Mouse (Mus musculus) adrenal gland, postnatal 10 days (tissue): ENCODE data around the gene Epx. TPM values are rescaled to one million over a fixed set of nuclear protein-coding genes. Genes with fewer than 3 reads are reported as not detected.

Experiments
- DNase-seq: peaks from one replicate; pipeline ENCODE4 v3.0.0; 2021; ENCODE audit warnings: mixed read lengths
- long read RNA-seq, 2 experiments: library from polyadenylated mRNA; stranded (forward); transcript quantifications; one replicate each; pipeline ENCODE4 v2.0.0; 2021
- total RNA-seq, 2 experiments: library from RNA; stranded (reverse); gene quantifications; 2 replicates each; pipeline ENCODE4 v1.2.3; 2021

Gene Epx
- 1 to 10 TPM in 1 of 2 experiments, under 1 TPM in 1; 0.87 to 1.5 TPM for total RNA-seq
- long read RNA-seq, experiment 1, result 0 reads
- long read RNA-seq, experiment 2, result 0 reads

DNA sequence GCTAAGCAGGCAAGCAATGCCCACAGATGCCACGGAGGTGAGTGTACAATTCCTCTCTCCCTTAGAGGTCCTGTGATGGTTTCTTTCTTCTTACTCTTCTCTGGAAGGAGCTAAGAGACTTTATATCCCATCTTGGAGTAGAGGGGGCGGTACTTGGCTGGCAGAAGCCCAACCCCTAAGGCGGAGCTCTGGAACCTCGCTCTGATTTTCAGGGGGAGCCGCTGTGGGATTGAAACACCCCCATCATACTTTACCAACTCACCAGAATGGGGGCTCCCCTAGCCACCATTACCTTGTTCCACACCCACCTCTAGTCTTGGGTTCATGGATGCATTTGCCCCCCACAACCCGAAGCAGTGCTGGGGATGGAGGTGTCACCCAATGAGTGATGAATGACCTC, at the start of gene Epx:
TSS of gene Epx (minus strand) at position 101 of the 400 bp plus-strand sequence.
- DNase-seq, result no peak

DNA sequence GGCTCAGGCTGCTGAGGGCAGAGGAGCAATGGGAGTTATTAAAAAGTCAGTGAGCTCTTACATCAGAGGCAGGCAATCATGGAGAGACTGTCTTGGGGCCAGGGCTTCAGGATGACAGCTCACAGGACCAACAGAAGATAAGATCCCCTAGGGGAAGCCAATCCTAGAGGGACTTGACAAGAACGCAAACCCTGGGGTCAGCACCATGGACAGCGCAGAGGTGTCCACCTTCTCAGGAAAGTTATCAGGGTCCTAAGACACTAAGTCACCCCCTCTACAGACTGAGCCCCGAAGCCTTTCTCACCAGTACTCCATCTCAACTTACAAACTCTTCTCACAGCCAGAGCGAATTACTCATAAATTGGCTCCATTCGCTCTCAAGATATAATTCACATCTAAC, 45.6 kb upstream of the Epx start, which contains the start of gene Olfr464:
TSS of gene Olfr464 (minus strand) at position 2 of the 400 bp plus-strand sequence.
- DNase-seq, result peak; percentile 51

DNA sequence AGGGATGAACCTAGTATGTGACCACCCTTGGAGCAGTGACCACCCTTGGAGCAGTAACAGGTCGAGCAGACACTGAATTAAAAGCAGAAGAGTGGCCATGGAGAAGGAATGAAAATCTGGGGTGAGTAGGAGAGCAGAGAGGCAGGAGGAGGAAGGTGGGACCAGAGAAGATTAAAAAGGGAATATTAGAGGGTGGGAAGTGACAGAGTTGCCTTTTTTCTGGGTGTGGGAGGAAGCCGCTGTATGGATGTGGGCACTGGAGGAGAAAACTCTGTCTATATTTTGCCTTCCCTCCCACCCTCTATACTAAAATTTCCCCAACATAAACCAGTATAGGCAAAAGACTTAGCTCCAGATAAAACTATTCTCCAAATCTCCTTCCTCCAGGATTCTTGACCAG, 45.0 kb upstream of the Epx start:
- DNase-seq, result no peak

DNA sequence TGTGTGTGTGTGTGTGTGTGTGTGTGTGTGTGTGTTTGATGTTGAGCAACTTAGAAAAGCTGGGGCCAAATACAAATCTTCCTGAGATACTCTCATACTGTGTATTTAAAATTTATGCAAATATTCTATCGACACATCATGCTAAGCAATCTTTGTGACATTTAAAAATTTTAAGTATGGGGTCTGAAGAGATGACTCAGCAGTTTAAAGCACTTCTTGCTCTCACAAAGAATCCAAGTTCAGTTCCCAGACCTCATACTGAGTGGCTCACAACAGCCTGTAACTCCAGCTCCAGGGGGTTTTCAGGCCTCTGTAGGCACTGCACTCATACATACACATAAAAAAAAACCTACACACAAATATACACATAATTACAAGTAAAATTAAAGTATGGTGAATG, 40.7 kb upstream of the Epx start:
- no peak for DNase-seq

DNA sequence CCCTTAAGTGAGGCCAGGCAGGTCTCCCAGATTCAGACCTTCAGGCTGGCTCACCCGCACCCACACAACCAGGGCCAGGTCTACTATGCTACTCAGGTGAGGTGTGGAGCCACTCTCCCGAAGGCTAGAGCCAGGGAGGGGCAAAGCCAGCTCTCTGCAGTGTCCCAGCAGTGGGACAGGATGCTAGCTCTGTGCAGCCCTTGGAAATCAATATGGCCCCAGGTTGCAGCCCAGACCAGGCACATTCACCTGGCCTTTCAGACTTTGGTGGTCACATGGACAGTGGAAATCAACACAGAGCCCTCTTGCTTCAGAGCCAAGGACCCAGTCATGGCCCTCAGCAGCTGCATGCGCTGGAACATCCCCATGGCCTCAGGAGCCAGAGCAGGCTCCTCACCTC, 29.0 kb upstream of the Epx start:
- no peak for DNase-seq

DNA sequence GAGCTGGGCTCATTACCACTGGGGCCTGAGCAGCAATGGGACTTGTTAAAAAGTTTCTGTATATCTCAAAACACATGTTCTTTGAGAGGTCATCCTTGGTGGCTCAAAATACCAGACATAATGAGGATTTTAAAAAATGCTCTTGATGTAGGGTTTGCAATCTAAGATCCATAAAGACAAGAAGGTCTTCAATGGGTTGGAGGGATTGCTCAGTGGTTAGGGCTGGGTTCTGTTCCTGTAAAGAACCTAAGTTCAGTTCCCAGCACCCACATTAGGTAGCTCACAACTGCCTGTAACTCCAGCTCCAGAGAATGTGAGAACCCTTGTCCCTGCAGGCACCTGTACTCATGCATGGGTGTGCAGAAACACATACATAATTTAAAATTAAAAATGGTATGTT, 22.0 kb upstream of the Epx start, which contains the start of gene Olfr463:
TSS of gene Olfr463 (minus strand) at position 101 of the 400 bp plus-strand sequence.
- DNase-seq, result no peak

DNA sequence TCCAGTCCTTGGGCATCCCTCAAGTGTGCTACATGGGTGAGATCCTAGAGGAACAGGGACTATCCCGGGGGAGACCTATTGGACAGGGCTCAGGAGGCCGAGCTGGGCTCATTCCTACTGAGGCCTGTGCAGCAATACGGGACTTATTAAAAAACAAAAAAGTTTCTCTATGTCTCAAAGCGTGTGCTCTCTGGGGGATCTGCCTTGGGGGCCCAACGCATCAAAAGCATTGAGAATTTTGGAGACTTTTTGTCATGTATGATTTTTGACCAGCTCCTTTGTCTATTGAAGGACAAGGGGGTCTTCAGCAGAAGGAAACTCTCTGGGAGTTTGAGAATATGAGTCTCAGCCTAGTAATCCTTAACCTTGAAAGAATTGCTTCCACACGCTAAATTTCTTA, 16.8 kb upstream of the Epx start, which contains the start of gene Olfr462:
TSS of gene Olfr462 (minus strand) at position 101 of the 400 bp plus-strand sequence.
- no peak for DNase-seq

DNA sequence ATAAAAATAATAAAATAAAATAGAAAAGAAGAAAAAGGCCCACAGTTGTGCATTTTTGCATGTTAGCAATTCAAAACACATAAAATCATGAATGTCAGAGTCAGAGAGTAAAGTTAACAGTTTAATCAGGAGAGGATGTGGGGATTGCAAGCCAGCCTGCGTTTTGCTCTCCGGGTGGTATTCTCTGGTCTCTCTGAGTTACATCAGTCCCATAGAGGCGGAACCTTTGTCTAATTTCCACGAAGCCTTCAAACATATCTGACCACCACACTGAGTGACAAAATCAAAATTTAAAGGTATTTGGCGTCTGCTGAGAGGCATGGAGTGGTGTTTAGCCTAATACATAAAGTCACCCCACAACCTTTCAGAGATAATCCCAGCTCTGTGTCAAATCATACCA, 9.5 kb upstream of the Epx start:
- DNase-seq, result no peak

DNA sequence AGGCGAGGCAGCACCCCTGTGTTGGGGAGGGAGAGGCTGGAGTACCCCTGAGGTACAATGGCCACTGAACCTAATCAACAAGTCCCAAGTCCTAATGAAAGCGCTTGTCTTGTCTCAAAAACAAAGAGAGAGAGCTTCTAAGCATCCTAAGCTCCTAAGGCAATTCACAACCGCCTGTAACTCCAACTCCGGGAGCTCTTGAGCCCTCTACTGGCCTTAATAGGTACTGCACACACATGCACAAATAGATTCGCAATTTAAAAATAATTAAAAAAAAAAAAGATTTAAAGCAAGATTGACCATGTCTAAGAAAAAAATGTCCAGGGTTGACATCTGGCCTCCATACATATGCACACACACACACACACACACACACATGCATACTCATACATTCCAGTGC, 8.2 kb upstream of the Epx start:
- DNase-seq, result no peak

DNA sequence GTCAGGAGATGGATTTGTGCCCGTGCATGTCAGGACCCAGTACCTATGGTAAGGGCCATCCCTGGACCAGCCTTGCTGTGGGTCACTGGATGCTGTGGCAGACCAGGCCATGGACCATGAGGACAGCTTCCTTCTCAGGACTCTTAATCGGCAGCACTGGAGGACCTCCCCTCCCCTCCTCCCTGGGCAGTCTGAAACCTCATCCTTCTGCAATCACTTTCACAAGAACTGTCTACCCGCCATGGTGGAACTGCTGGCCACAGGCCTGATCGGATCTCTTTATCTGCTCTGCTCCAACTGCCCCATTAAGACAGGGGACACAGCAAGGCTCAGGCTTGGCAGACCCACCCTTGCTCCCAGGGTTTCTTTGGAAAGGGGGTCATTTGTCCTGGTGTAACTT, 6.4 kb upstream of the Epx start:
- DNase-seq, result no peak

DNA sequence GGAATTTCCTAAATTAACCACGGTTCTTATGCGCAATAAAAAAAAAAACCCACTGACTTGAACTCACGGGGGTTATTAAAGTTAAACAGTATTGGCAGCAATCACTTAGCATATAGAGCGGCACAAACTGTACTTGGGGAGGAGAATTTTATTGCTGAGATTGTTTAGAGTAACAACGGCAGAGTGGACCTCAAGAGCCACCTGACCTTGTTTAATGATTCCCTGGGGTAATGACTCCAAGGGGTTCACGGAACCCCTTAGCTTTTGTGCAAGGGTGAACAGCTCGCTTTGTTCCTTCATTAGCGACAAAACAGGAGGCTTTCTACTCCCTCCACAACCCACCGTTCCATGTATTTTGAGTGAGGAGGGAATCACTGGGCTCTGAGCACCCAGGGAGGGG, 4.5 kb upstream of the Epx start:
- no peak for DNase-seq

DNA sequence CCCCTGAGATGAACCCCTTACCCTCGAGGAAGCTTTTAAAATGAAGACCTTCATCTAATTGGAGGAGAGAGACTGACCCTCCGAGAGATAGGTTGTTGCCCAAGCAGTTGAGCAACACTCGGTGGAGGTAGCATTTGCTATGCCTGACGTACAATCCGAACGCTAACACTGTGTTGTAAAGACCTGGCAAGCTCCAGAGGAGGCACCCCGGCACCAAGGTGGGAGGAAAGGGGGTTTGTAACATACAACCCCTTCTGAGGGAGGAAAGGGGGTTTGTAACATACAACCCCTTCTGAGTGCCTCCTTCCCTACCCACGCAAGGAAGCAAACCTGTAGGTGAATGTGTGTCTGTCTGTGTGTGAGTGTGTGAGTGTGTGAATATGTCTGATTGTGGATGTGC, 3.6 kb downstream of the Epx start:
- no peak for DNase-seq

DNA sequence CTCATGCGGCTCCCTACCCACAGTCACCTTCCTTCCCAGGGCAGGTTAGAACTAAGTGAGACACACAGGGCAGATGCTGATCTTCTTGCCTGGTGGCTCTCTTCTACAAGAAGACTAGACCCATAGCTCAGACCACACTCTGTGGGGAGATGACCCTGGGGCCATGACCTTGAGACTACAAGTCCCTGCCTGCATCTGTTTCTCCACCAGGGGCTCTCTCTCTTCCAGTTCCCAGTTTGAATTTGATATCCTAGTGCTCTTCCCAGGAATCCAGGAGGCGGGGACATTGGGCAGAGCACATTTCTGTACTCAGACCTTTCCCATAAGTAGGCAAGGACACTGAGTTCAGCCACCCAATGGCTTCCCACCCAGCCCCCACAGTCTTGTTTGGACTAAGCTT, 5.2 kb downstream of the Epx start:
- no peak for DNase-seq

DNA sequence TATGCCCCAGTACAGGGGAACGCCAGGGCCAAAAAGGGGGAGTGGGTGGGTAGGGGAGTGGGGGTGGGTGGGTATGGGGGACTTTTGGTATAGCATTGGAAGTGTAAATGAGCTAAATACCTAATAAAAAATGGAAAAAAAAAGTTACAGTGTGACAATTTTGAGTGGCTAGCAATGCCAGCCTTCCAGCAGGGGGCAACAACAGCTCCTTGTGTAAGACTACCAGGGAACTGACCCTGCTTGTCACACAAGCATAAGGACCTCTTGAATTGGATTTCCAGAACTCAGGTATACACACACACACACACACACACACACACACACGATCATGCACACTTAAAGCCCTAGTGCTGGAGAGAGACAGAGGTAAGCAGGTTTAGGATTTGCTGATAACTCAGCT, 8.4 kb downstream of the Epx start:
- peak; percentile 37 for DNase-seq

DNA sequence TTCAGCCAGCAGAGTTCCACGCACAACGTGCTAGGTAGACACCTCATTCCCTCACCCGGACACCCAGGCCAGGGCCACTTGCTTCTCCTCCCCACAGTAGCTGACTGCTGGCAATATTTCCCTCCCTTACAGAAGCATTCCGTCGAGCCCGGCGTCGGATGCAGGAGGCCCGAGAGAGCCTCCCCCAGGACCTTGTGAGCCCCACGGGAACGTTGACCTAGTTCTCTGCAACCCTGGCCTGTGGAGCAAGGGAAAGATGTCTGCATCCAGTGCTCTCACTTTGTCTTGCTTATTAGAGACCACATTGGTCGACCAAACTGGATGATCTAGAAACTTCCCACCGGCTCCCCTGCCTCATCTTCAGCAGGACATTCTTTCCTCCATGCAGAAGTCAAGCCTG, 12.5 kb downstream of the Epx start:
- peak; percentile 30 for DNase-seq

DNA sequence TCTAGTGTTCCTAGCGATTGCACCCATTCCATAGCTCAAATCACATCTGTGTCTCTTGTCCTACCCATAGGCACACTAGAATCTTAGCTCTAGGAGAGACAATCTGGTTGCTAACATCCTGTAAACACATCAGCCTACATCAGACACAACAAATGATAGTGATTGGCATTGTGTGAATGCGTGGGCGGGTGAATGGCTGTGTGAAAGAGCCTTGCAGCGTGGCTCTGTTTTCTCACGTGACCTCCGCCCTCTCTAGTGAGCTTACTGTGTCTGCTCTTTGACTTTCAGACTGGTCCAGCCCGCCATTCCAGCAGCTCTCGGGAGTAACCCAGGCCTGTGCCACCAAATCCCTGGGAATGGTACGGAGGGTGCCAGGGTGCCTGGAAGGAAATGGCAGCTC, 14.9 kb downstream of the Epx start:
- no peak for DNase-seq

DNA sequence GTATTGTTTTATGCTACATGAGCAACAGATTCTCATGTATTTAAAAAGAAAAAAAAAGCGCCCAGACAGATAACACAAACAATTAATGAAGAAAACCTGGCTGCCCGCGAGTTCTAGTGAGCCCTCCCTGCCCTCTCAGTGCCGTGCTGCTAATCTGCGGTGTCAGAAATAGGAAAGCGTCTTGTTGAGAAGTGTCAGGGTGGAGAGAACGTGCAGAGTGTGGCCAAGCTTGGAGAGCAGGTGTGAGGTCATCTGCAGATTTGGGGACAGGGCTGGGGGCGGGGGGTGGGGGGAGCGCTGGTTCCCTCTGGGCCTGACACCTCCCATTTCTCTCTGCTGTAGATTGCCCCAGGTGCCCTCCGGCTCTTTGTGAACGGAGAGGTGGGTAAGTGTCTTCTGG, 16.1 kb downstream of the Epx start:
- no peak for DNase-seq

DNA sequence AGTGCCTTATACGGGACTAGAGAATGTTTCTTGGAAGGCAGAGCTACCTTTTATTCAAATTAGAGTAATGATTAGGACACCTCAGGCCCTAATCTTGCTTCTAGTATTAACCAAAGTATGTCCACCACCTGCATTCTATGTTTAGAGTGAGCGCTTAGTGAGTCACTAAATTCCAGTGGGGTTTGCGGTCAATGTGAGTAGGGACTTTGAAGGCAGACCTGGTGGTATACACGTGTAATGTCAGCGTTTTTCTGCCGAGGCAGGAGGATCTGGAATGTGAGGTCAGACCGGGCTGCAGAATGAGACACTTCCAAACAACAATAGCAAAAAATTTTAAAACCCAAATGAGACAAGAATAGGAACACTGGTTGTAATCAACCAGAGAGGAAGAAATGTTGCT, 20.8 kb downstream of the Epx start:
- no peak for DNase-seq

DNA sequence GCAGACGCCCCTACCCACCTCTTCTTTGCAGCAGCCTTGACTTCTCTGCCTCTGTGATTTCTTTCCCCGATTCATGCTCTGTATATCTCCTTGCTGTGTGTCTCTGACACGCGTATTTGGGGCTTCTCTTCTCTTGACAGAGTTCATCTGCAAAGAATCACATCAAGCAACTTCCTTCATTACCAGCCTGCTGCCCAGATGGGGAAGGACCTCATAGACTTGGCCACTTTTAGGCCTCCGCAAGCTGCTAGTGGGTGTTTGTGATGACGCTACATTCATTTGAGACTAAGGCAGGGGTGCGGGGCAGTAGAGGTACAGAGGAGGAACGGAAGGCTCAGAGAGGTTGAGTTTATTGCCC, 21.8 kb downstream of the Epx start:
- peak; percentile 11 for DNase-seq

DNA sequence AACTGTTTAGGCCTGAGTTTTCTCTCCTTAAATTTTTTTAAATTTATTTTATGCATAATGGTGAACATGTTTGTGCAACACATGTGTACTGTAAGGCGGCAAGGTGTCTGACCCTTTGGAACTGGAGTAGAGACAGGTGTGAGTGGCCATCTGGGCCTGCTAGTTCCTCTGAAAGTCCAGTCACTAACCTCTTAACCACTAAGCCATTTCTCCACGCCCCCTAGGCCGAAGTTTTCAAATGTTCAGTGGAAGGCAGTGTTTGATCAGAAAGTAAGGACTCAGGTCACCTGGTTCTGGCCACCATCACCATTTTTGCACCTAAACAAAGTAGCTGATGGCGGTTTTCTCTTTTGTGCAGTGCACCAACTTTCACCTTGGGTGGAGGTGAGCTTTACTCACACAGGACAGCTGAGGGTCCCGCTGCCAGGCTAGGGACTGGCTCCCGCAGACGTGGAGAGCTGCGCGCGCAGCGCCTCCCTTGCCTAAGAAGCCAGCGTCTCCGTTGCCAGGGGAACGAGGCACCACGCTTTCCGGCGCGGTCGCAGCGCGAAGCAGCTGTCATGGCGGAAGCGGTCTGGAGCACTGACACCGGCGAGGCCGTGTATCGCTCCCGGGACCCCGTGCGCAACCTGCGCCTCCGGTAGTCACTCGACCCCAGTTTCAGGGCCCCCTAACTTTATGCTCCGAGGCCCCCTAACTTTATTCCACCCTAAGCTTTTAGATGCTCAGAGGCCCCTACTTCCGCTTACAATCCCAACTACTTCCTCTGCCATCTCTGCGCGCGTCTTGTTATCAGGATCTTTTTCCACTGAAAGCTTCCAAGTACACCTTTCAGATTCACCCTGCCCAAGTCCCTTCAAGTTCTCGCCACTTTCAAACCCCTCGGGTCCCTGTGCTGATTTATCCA, 22.4 kb downstream of the Epx start, which contains the start of gene Mks1:
TSS of gene Mks1 (plus strand) at position 526 of the 907 bp plus-strand sequence.
- peak; percentile 94 for DNase-seq

DNA sequence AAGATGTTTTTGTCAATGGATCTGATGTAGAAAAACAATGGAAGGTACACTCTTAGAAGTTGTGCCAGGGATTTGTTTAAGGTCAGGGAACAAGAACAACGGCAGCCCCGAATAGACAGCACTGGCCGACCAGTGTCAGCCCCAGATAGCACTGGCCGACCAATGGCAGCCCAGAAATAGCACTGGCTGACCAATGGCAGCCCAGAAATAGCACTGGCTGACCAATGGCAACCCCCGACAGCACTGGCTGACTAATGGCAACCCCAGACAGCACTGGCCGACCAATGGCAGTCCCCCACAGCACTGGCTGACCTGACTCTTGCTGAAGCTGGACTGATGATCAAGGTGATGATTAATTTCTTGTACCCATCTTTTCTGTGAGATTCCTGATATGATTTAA, 27.5 kb downstream of the Epx start:
- no peak for DNase-seq

DNA sequence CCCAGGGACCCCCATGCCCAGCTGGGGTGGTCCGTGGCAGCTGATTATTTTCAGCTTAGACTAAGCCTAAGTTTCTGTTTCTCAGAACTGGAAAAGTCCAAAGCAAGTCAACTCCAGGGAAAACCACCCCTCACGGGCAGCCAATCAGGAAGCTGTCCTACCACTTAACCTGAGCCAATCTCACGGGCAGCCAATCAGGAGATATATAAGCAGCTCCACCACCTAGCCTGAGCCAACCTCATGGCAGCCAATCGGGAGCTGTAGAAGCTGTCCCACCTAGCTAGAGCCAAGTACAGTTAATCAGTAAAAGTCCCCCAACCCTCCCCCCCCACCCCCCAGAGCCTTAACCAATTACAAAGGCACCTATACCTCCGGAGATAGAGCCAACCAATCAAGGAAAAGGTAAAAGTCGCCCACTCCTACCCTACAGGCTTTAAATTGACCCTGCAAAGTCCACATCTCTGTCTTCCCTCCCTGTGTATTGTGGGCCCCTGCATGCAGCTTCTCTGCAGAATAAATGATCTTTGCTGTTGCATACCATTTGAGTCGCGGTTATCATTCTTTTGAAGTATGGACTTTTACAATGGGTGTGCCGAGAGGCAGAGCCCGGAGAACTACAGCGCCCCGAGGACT, 28.3 kb downstream of the Epx start:
- DNase-seq, result no peak

DNA sequence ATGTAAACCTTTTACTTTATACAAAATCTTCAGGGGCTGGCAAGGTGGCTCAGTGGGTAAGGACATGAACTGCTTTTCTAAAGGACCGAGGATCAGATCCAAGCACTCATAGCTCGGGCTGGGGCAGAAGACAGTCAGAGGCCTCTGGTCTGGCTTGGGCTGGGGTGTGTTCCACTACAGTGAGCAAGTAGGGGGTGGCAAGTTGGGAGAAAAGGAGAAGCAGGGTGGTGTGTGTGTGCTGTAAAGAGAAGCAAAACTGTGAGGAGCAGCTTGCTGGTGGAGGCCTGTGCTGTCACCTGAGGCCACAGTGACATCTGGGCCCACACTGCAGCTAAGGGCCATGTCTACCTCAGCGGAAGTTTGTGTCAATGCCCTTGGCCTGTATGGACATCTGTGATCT, 33.9 kb downstream of the Epx start:
- DNase-seq, result no peak

DNA sequence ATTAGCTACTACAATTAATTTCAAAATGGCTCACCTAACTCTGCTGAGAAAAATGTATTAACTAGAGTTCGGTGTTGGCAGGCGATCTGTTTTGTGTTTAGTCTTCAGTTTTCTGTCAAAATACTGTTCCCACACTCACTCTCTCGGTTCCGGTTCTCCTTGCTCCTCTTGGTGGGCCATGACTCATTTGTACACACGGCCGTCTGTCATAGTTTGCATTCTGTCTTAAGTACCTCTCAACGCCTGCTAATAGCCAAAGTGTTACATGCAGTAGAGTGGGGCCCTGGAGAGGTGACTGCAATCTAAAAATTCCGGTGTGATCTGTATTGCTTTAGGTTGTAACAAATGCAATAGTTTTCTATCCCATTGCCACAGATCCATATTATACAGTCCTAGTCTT, 34.7 kb downstream of the Epx start:
- no peak for DNase-seq
